Mouse (Mus musculus) hindbrain, postnatal 0 days (tissue): ENCODE measurements at regions not wholly inside any gene's neighbourhood (a gene's known extent, or its start where the extent isn't known, plus 50 kb on each side); places are given as distances from the start of the nearest gene placed in this dataset.
"Not testable (repeated sequence)": the region's sequence is repeated elsewhere in the genome, so short reads cannot be mapped to it uniquely, and the experiment has no call there.

ENCODE experiments used
- ATAC-seq: fragments of 200-750 bp; cut with Nextera tagmentation; 2 replicates; pipeline ENCODE4 v1.8.0; 2017; ENCODE audit warnings: mild to moderate bottlenecking, moderate TSS enrichment, moderate library complexity
- DNase-seq: peaks from one replicate; pipeline ENCODE4 v3.0.0-alpha.2; 2015; ENCODE audit warnings: low spot score
- H3K27ac ChIP-seq: fragments of 300-500 bp; sonication (generic); 2 replicates; pipeline ENCODE4 v1.5.1; 2014; ENCODE audit warnings: mild to moderate bottlenecking
- H3K27me3 ChIP-seq: fragments of 300-500 bp; sonication (generic); 2 replicates; pipeline ENCODE4 v1.6.1; 2014; ENCODE audit warnings: low read length, mixed read lengths; ENCODE audit not compliant: insufficient read depth
- H3K36me3 ChIP-seq: fragments of 300-500 bp; sonication (generic); 2 replicates; pipeline ENCODE4 v1.6.1; 2014; ENCODE audit warnings: low read length, mixed read lengths; ENCODE audit not compliant: insufficient read depth
- H3K4me1 ChIP-seq: fragments of 300-500 bp; sonication (generic); 2 replicates; pipeline ENCODE4 v1.6.1; 2014; ENCODE audit warnings: antibody characterized with exemption, low read length, mixed read lengths; ENCODE audit not compliant: insufficient read depth
- H3K4me2 ChIP-seq: fragments of 300-500 bp; sonication (generic); 2 replicates; pipeline ENCODE4 v1.6.1; 2014; ENCODE audit warnings: low read depth, mild to moderate bottlenecking, low read length, moderate library complexity, mixed read lengths
- H3K4me3 ChIP-seq: fragments of 300-500 bp; sonication (generic); 2 replicates; pipeline ENCODE4 v1.5.1; 2014; ENCODE audit warnings: low read length
- H3K9ac ChIP-seq: fragments of 300-500 bp; sonication (generic); replicated peaks from 2 replicates; pipeline ENCODE4 v1.6.1; 2014; ENCODE audit warnings: mild to moderate bottlenecking, low read length, moderate library complexity, mixed read lengths
- H3K9me3 ChIP-seq: fragments of 300-500 bp; sonication (generic); 2 replicates; pipeline ENCODE4 v1.6.1; 2016; ENCODE audit warnings: low read length, mixed read lengths
- CTCF ChIP-seq: IDR thresholded peaks from 2 replicates; pipeline ENCODE4 v1.5.1; 2016; ENCODE audit warnings: antibody characterized with exemption, control low read depth, low read depth
- WGBS: fragments of 180-500 bp; shearing (Covaris S2); extraction: QIAGEN DNeasy Blood & Tissue Kit; methylation state at CpG from one replicate; pipeline ENCODE4 v1.1.7; 2014; 5-methylcytosine and 5-hydroxymethylcytosine counted together

- H3K36me3 ChIP-seq, result no peaks in the 10 kb centered on the region
- H3K27me3 ChIP-seq, result no peaks in the 10 kb centered on the region
- no peak overlapping the region for H3K4me3 ChIP-seq
- no peaks in the 10 kb centered on the region for H3K4me1 ChIP-seq
- no peak for TF ChIP-seq CTCF
- no peak overlapping the region for H3K9ac ChIP-seq
- ATAC-seq (no peak), DNase-seq (no peak)
- H3K9me3 ChIP-seq, result no peaks in the 10 kb centered on the region
- no peak overlapping the region for H3K27ac ChIP-seq
- no peak overlapping the region for H3K4me2 ChIP-seq
These were observed 217.6 kb downstream of the Sgo2b start for GRCm38 (mm10) chr8:63734411-63734810.

- H3K4me1 ChIP-seq, H3K9me3 ChIP-seq, H3K4me3 ChIP-seq, H3K4me2 ChIP-seq, H3K36me3 ChIP-seq, H3K27ac ChIP-seq, H3K9ac ChIP-seq, H3K27me3 ChIP-seq, DNase-seq, ATAC-seq: not testable (repeated sequence)
- 82% methylated on average over 6 of the region's 6 CpGs for whole genome bisulfite sequencing
These were observed 221.3 kb downstream of the Sgo2b start for GRCm38 (mm10) chr8:63730741-63731140.
